Mouse (Mus musculus): ENCODE data around the gene Tacr2.

DNA sequence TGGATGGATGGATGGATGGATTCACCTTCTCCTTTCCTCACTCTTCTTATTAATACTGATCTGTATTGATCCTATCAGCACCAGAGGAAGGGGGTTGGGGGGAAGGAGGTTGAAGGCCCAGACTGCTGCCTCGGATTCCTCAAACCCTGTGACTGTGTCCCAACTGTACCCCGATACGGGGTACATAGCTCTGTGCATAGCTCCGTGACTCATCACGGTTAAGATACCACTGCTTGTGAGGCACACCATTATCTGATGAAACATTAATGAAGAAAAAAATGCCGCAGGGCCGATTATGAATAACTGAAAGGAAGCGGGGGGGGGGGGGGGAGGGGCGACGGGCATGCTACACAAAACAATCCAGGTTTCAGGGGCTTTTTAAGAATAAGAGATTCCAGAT, 60.9 kb downstream of the Tacr2 start:
- TF ChIP-seq CTCF (IDR thresholded peaks at IDR 0.05; ENCODE audit: extremely low read depth, insufficient read length, insufficient replicate concordance, low read depth, low read length): no peak
- no peak for TF ChIP-seq POLR2A (IDR thresholded peaks at IDR 0.05; ENCODE audit: low read depth, low read length)

All from small intestine, adult 2 months (tissue).